Mouse (Mus musculus): ENCODE measurements around the gene Gpc6. TPM values are rescaled to one million over a fixed set of nuclear protein-coding genes. Genes with fewer than 3 reads are reported as not detected.

The Gpc6 gene
- total RNA-seq, 2 experiments from 2014 or later: 11.0 to 13.5 TPM

- intact Hi-C loops (cut with DNase I): no loop called here
- DNase-seq (ENCODE audit: low spot score): no peak
Measured at GRCm38 (mm10) chr14:117202012-117202411, 276.9 kb downstream of the Gpc6 start.

- intact Hi-C loops (cut with DNase I): no loop called here
- DNase-seq (ENCODE audit: low spot score): no peak
Measured at GRCm38 (mm10) chr14:117203960-117204359, 278.8 kb downstream of the Gpc6 start.

GRCm38 (mm10) chr14:117214373-117214772 lies 289.3 kb downstream of the Gpc6 start:
- no peak for DNase-seq (ENCODE audit: low spot score)
- intact Hi-C loops (cut with DNase I): no loop called here

GRCm38 (mm10) chr14:117226920-117227319 lies 301.8 kb downstream of the Gpc6 start:
- intact Hi-C loops (cut with DNase I): no loop called here
- DNase-seq (ENCODE audit: low spot score): no peak

- no peak for DNase-seq (ENCODE audit: low spot score)
- intact Hi-C loops (cut with DNase I): no loop called here
Measured at GRCm38 (mm10) chr14:117230476-117230875, 305.4 kb downstream of the Gpc6 start.

GRCm38 (mm10) chr14:117238226-117238625 lies 313.1 kb downstream of the Gpc6 start:
- no peak for DNase-seq (ENCODE audit: low spot score)
- intact Hi-C loops (cut with DNase I): no loop called here

GRCm38 (mm10) chr14:117239694-117240427 lies 314.7 kb downstream of the Gpc6 start:
- DNase-seq (ENCODE audit: low spot score): no peak
- intact Hi-C loops (cut with DNase I): no loop called here

- intact Hi-C loops (cut with DNase I): no loop called here
- no peak for DNase-seq (ENCODE audit: low spot score)
Measured at GRCm38 (mm10) chr14:117245631-117246030, 320.5 kb downstream of the Gpc6 start.

- intact Hi-C loops (cut with DNase I): no loop called here
- no peak for DNase-seq (ENCODE audit: low spot score)
Measured at GRCm38 (mm10) chr14:117256192-117256591, 331.1 kb downstream of the Gpc6 start.

- intact Hi-C loops (cut with DNase I): no loop called here
- no peak for DNase-seq (ENCODE audit: low spot score)
Measured at GRCm38 (mm10) chr14:117265653-117266052, 340.5 kb downstream of the Gpc6 start.

- DNase-seq (ENCODE audit: low spot score): no peak
- intact Hi-C loops (cut with DNase I): no loop called here
Measured at GRCm38 (mm10) chr14:117267823-117268601, 342.9 kb downstream of the Gpc6 start.

- no peak for DNase-seq (ENCODE audit: low spot score)
- intact Hi-C loops (cut with DNase I): no loop called here
Measured at GRCm38 (mm10) chr14:117283631-117284030, 358.5 kb downstream of the Gpc6 start.

GRCm38 (mm10) chr14:117293746-117294145 lies 368.6 kb downstream of the Gpc6 start:
- intact Hi-C loops (cut with DNase I): no loop called here
- no peak for DNase-seq (ENCODE audit: low spot score)

GRCm38 (mm10) chr14:117296207-117296838 lies 371.2 kb downstream of the Gpc6 start:
- DNase-seq (ENCODE audit: low spot score): no peak
- intact Hi-C loops (cut with DNase I): no loop called here

- DNase-seq (ENCODE audit: low spot score): no peak
- intact Hi-C loops (cut with DNase I): no loop called here
Measured at GRCm38 (mm10) chr14:117301019-117301418, 375.9 kb downstream of the Gpc6 start.

- intact Hi-C loops (cut with DNase I): no loop called here
- DNase-seq (ENCODE audit: low spot score): no peak
Measured at GRCm38 (mm10) chr14:117303901-117304722, 379.0 kb downstream of the Gpc6 start.

- intact Hi-C loops (cut with DNase I): no loop called here
- DNase-seq (ENCODE audit: low spot score): no peak
Measured at GRCm38 (mm10) chr14:117304723-117305010, 379.6 kb downstream of the Gpc6 start.

- intact Hi-C loops (cut with DNase I): no loop called here
- no peak for DNase-seq (ENCODE audit: low spot score)
Measured at GRCm38 (mm10) chr14:117309997-117310520, 384.9 kb downstream of the Gpc6 start.

GRCm38 (mm10) chr14:117324214-117324613 lies 399.1 kb downstream of the Gpc6 start:
- DNase-seq (ENCODE audit: low spot score): no peak
- intact Hi-C loops (cut with DNase I): loop anchor here (10.0 kb wide), 1 partner anchor 769 kb away; no protein-coding TSS in a partner anchor

- intact Hi-C loops (cut with DNase I): no loop called here
- no peak for DNase-seq (ENCODE audit: low spot score)
Measured at GRCm38 (mm10) chr14:117332256-117332655, 407.1 kb downstream of the Gpc6 start.

Data from heart, postnatal 25 days (tissue).